Mouse (Mus musculus) right cerebral cortex, postnatal 25 days (tissue): ENCODE results near the gene Ankrd52.
A peak's percentile ranks its signal among the peaks of the same experiment; 100 is the strongest.

Experiments
- DNase-seq: peaks from one replicate; pipeline ENCODE4 v3.0.0; 2022

The Ankrd52 gene

DNA sequence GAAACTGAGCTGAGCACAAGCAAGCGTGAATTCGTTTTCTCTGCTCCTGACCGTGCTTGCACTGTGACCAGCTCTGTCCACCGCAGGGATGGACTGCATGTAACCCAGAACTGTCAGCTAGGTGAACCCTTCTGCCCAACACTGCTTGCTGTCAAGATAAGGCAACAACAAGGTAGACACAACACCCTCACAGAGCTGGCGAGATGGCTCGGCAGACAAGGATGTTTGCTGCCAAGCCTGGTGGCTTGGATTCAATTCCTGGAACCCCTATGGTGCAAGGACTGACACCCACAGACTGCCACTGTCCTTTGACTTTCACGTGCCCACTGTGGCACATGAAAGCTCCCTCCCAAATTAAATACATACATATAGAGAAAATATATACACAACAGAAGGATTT, 27.0 kb downstream of the Ankrd52 start:
- DNase-seq, result no peak

DNA sequence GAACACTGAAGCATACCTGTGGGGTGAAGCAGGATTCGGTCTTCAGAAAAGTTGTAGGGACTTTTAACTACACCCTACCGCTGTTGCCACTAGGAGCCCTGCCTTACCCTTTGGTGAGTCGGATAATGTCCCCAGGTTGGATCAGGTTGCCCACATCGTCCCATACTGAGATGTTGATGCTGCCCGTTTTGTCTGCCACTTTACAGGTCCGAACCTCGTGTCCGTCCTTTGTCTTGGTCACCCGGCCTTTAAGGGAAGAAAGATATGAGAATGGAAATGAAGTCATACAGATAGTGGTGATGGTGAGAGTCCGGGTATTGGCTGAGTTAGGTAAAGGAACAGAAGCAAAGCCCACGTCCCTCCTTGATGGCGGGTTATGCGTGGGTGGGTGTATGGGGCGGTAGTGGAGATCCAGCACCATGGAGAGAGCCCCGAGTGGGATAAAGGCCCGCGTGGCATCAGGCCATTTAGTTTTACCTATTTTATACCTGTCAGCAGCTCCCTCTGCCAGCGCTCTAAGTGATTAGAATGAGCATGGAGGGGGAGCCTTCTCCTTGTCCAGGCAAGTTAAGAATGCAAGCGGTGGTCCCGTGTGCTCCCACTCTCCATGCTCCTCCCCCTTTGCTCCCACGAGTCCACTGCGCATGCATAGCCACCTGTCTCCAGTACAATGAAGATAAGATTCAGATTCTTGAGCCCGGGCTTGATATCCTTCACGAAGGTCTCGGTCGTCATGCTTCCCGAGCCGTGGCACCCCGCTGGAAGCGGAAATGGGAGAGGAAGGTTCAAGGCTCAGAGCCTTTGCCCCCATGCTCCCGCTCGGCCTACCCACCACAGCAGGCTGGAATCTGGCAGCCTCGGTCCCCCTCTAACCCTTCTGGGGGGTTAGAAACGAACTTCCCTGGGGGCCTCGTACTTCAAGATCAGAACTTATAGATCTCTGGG, 31.9 kb downstream of the Ankrd52 start:
- peak; percentile 50 for DNase-seq

DNA sequence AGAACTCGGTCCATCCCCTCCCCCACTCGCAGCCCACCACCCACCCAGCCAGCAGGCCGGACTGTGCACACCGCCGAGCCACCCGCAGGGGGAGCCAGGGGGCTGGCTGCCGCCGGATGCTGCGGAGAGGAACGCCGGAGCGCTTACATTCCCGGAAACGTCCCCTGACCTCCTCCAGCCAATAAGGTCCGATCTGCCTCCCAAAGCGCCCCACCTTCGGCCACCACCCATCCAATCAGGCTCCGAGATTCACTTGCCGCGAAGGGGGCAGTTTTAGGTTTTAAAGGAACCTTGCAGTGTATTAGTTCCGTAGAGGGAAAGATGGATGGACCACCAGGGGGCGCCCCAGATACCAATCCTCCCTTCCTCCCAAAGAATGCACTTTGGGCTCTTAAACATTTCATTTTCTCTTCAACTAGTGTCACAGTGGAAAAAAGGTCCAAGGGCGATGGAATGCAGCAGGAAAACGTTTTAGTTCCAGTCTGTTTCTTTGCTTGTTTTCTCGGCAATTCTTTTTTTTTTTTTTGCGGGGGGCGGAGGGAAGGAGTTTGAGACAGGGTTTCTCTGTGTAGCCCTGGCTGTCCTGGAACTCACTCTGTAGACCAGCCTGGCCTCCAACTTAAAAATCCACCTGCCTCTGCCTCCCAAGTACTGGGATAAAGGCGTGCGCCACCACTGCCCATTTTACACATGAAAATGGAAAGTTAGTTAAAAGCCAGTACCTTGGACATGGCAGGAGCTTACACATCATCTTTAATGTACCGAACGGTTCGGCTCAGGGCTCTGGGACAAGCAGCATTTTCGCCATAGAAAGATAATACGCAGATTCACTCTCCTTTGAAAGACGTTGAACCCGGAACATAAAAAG, 33.0 kb downstream of the Ankrd52 start:
- DNase-seq, result peak; percentile 97

DNA sequence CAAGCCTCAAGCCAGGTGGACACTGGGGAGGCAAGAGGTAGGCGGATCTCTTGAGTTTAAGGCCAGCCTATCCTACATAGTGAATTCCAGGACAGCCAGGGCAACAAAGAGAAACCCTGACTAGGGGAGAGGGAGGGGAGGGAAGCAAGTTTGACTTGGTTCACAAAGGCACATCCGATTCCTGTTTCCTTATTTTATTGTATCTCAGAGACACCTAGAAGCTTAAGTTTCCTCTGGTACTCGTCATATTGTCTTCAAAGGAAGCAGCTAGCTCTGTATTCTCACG, 33.6 kb downstream of the Ankrd52 start:
- DNase-seq, result no peak

DNA sequence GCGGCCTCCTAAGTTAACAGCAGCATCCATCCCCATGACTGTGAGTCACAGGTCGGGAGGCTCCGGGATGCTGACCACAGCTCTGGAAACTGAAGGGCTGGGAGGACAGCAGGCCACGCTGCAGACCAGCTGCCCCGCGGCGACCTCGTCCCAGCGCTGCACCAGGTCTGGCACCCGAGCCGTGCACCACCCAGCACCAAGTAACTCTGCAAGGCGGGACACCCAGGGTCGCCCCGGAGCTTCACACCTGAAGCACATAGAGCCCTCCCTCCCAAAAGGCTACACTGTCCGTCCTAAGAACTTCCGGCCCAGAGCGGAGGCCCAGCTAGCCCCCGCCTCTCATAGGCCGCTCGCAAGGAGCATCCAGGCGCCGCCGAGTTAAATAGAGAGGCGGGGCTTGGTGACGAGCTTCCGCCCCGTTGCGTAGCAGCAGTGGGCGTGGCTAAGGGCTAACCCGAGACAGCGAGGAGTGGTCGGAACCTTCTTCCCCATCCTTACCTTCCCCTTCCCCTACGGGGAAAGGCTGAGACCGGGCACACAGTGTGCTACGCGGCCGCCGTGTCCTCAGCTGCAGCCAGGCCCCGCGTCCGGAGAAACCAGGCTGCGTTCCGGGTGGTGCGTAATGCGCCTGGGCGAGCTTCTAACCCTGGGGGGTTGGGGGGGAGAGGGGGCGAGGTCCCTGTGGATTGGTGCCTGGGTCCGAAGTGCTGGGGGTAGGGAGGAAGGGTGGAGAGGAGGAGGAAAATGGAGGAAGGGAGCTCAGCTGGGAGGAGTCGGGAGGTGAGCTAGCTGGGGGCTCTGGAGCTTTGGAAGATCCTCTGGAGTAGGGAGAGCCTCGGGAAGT, 34.5 kb downstream of the Ankrd52 start, which contains the start of the genes Nabp2 and Rnf41:
Nabp2 (minus strand) TSS at position 282 of the 844 bp plus-strand sequence.
Rnf41 (plus strand) TSS at position 447 of the 844 bp plus-strand sequence.
- DNase-seq, result peak; percentile 97

DNA sequence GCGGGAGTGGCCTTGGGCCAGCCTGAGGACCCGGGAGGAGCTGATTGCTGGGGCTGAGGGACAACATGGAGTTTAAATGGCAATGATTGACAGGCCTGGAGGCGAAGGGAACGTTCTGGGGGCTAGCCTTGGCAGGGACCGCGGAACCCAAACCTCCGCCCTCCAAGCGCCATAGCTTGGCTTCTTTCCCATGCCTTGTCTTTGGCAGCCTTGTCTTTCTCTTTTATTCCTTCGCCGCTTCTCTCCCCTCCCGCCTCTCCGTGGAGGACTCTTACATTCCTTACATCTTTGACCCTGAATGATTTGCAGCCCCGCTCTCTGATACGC, 35.1 kb downstream of the Ankrd52 start:
- DNase-seq, result no peak

DNA sequence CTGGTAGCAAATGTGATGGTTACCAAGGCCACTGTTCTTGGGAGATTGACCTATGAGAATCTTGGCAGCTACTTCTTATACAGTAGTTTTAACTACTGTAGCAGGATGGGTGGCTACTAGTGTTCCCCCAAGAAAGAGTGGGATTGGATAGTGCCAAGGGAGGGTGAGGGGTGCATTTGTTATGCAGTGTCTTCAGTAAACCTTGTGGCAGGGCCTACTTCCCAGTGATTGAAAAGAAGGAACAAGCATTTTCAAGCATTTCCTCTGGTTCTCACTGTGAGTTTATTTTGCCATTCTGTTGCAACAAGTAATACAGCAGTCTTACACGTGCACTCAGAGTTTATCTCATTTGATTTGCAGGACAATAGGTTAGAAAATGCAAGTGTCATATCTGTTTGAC, 35.6 kb downstream of the Ankrd52 start:
- DNase-seq, result no peak

DNA sequence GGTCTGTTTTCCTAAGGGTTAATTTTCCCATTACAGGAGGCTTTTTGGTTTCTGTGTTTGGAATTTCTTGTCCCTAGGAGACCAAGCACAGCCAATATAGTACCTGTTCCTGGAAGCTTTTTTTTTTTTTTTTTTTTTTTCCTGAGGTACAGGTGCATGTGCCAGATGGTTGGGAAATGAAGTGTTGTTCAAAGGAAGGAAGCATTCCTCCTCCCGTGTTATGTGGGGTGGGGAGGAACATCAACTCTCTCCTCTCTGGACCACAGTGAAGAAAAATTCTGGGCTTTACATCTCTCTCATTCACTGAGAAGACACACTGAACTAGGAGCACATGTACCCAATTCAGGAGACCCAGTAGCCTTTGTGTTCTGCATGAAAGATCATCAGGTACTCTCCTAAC, 36.2 kb downstream of the Ankrd52 start:
- no peak for DNase-seq

DNA sequence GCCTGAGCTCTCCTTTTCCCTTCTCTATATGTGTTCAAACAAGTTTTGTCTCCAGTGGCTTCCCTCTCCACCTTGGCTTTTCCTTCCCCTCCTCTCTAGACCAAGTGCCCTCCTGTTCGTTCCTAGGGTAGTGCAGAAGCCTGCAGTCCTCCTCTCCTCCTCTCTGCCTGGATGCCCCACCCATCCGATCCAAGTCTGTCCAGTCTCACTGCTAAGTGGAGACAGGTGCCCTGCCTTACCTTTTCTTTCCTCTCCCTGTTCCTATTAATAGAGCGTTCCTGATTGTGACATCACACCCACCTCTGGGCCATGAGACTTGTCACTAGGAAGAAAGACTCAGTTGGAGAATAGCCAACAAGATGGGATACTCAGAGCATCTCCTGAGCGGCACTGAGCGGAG, 37.9 kb downstream of the Ankrd52 start:
- no peak for DNase-seq

DNA sequence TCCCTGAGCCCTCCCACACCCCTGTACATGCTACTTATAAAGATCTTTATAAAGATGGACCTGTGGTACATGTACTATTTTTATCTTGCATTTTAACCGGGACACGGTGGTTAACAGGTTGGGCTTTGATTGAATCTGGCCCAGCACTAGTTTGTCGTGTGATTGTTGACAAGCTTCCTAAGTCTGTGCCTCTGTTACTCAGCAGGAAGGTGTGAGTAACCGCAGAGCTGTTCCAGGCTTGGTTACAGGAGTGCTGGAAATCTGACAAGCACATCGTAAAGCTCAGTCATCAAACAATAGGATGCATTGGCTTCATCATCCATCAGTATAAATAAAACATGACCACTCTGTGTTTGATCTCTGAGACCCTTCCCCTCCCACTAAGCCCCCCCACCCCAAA, 45.5 kb downstream of the Ankrd52 start:
- no peak for DNase-seq

DNA sequence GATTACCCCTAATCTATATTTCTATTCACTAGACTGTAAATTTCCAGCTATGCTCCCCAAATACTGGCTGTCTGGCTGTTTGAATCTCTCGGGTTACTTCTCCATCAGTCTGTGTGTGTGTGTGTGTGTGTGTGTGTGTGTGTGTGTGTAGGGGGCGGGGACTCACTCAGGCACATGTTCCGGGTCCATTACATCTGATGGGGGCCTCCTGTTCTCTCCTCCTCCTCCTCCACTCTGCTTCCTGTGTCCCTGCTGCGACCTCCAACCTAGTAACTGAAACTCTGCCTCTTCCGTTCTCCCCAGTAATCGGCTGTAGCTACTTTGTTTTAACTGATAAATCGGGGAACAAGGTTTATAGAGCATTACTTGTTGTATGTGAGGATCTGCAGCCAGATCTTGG, 47.7 kb downstream of the Ankrd52 start:
- no peak for DNase-seq

DNA sequence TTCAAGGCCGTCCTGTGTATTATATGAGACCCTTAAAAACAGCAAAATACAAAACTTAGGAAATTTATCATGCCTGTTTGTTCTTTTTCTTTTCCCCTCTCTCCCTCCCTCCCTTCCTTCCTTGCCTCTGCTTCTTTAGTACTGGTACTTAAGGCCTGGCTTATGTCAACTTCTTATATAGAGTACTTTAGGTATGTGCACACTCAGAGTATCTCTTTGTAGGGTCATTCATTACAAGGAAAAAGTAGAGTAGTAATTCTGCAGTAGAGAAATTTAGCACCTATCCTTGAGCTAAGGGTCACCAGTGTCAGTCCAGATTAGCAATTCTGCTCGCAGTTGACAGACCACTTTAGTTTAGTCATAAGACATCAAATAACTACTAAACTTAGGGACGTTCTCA, 48.3 kb downstream of the Ankrd52 start:
- no peak for DNase-seq

DNA sequence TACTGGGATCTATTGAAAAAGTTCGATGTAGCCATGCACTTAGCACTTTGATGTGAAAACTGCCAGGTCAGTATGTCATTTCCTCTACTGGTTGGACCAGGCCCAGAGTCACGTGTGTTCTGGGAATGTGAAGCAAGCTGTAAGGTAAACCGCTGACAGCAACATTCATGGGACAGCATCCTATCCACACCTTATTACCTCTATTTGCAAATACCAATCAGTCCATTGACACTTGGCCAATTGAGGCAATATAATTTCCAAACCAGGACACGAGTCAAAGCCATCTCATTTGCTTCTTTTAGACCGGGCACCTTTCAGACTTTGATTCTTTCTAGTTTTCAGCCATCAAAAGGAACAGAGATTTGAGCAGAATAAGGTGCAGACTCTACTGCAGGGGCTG, 52.1 kb downstream of the Ankrd52 start:
- no peak for DNase-seq

DNA sequence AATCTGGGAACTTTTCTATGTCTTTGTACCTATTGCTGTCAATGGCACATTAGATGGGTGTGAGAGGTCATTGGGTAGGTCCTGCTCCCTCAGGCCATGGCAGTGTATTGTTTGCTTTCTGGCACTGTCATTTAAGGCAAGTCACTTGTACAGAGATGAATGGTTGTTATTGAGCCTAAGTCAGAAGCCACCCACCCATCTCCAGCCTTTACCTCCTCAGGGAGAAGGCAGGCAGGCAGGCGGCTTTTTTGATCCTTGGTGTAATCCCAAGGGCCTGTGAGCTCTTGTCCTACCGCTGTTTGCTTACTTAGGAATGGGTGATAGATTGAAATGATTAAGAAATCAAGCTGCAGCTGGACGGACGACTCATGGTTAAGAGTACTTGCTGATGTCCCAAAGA, 52.5 kb downstream of the Ankrd52 start:
- no peak for DNase-seq

DNA sequence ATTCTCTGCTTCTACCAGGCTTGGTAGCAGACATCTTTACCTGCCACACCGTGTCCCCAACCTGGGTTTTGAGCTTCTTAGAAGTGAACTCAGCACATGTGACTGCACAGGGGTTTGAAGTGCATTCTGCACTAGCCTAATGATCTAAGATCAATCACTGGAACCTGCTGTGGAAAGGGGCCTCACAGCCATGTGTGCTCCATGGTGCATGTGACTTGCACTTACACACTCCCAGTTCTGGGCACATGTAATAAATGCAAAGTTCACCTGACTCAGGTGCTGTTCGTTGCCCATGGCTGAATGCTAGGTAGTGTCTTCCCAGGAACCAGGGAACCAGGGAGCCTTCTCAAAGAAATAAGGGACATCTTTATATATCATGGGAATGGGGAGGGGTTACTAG, 56.5 kb downstream of the Ankrd52 start:
- DNase-seq, result no peak

DNA sequence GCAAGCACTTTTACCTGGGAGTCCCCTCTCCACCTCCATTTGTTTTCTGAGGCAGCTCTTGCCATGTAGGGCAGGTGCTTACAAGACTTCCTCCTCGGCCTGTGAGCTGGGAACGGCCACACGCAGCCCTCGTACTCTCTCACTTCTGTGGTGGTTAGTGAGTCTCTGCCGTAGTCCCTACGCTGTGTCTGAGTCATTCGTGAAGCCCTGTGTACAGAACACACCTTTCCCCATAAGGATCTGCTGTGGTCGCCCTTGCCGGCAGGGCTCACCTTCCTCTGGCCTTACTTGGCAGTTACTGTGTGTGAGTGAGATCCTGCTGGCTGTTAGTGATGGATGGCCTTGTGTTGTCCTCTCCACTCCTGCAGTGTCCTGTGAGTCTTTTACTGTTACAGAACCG, 57.8 kb downstream of the Ankrd52 start:
- DNase-seq, result no peak

DNA sequence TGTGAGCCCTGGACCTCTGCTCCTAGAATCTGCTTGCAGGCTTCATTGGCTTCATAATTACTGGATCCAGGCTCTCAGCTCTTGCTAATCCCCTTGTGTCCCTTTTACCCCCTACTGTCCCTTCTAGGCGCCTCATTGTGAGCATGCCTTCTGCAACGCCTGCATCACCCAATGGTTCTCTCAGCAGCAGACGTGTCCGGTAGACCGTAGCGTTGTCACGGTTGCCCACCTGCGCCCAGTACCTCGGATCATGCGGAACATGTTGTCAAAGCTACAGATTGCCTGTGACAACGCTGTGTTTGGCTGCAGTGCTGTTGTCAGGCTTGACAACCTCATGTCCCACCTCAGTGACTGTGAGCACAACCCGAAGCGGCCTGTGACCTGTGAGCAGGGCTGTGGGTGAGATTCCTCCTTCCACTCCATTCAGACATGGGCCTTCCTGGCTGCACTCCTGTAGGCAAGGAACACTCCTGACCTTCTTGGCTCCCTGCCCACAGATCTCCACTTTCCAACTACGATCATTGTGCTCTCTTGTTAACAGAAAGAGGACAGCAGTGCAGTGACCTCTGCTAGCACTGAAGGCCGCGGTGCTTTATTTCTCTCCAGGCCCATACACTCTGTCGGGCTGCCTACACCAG, 58.4 kb downstream of the Ankrd52 start:
- DNase-seq, result no peak

DNA sequence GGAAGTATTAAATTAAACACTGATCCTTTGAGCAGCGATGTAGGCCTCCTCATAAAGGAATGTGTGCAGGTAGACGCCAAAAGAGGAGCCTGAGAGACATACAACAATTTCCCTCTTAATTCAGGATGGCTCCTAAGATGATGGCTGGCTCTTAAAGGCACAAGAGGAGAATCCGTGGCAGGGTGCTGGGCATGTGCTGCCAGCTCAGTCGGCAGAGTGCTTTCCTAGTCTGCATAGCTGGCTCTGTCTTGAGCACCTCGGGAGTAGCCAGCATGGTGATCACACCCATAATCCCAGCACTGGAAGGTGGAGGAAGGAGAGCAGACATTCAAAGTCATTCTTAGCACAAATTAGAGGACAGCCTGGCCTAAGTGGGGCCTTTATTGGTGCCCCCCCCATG, 59.0 kb downstream of the Ankrd52 start:
- DNase-seq, result no peak

DNA sequence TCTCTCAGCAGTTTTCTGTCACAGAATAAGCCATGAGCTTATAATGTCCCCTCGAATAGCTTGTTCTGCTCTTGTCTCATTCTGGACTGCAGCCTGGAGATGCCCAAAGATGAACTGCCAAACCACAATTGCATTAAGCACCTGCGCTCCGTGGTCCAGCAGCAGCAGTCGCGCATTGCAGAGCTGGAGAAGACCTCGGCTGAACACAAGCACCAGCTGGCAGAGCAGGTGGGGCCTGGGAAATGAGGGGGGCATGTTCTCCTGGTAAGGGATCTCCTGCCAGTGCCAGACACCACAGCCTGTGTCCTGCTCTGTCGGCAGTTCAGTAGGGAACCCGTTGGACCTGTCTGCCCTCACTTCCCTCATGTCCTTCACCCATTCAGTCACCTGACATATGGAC, 59.5 kb downstream of the Ankrd52 start:
- no peak for DNase-seq

DNA sequence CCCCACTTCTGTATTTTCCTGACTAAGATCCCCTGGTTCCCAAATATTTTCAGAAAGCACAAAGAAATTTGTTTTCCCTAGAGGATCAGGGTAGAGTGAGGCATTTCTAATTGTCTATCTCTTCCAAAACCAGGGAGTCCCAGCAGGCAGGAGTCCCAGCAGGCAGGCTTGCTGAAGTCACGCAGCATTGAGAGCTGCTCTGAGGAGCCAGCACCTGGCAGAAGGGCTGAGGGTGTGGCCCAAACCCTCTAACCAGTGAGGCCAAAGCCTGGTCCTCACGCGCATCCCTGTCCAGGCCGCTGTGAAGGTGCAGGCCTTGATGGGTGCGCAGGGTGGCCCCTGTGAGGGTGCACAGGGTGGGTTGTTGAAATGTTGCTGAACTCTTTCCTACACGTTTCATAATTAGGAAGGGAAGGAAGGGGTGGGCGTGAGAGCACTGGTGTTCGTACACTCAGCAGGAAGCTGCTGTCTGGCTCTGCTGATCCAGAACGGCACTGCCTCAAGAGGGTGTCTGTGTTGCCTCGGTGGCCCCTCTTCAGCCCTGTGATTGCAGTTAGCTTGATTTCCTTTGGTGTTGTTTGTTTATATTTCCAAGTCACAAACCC, 61.9 kb downstream of the Ankrd52 start:
- DNase-seq, result peak; percentile 39

DNA sequence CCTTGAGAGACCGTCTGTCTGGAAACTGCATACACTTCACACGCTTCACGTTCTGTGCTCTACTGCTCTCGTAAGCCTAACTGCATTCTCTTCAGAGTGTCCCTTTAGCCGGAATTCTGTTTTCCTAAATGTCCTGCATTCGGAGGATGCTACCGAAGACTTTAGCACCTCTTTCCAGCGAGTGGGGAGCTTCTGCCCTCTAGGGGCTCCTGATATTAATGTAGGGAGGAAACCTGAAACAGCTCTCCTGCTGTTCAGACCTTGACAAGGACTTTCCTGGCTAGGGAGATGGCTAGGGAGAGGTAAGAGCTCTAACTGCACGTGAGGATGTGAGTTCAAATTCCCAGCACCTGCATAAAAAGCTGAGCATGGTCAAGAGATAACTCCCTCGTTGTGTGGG, 63.5 kb downstream of the Ankrd52 start:
- DNase-seq, result no peak
